Mouse (Mus musculus) layer of hippocampus, postnatal 36 days (tissue): ENCODE data around the gene Ptk7. TPM values are rescaled to one million over a fixed set of nuclear protein-coding genes. Genes with fewer than 3 reads are reported as not detected.
A peak's percentile ranks its signal among the peaks of the same experiment; 100 is the strongest.

Experiments used
- DNase-seq, 2 experiments: peaks; one replicate each; pipeline ENCODE4 v3.0.0; 2022
- total RNA-seq, 2 experiments: library from RNA; stranded (reverse); gene quantifications; 2 replicates each; pipeline ENCODE4 v1.2.3; 2021

The Ptk7 gene
- total RNA-seq, 2 experiments from 2014 or later = 8.5 to 9.6 TPM

- no peak for DNase-seq
Observed at GRCm38 (mm10) chr17:46644152-46644805, 15.0 kb upstream of the Ptk7 start.

GRCm38 (mm10) chr17:46642060-46642459, 12.8 kb upstream of the Ptk7 start:
- DNase-seq = no peak

GRCm38 (mm10) chr17:46639929-46640328, 10.6 kb upstream of the Ptk7 start:
- no peak for DNase-seq

GRCm38 (mm10) chr17:46636831-46637523, 7.7 kb upstream of the Ptk7 start:
- peak; percentile 53 to 66 for DNase-seq

- no peak for DNase-seq
Observed at GRCm38 (mm10) chr17:46629685-46630441, 559 bp upstream of the Ptk7 start.

- DNase-seq = no peak
Observed at GRCm38 (mm10) chr17:46628471-46628790, 873 bp downstream of the Ptk7 start.

- no peak for DNase-seq
Observed at GRCm38 (mm10) chr17:46627409-46627808, 1.9 kb downstream of the Ptk7 start.

- no peak for DNase-seq
Observed at GRCm38 (mm10) chr17:46624598-46624997, 4.7 kb downstream of the Ptk7 start.

GRCm38 (mm10) chr17:46623819-46624557, 5.3 kb downstream of the Ptk7 start:
- no peak for DNase-seq

- DNase-seq = no peak
Observed at GRCm38 (mm10) chr17:46622269-46622668, 7.0 kb downstream of the Ptk7 start.

- peak; percentile 27 to 44 for DNase-seq
Observed at GRCm38 (mm10) chr17:46621324-46621723, 8.0 kb downstream of the Ptk7 start.

GRCm38 (mm10) chr17:46619683-46620357, 9.5 kb downstream of the Ptk7 start:
- no peak for DNase-seq

GRCm38 (mm10) chr17:46618769-46619682, 10.3 kb downstream of the Ptk7 start:
- no peak for DNase-seq

- DNase-seq = no peak
Observed at GRCm38 (mm10) chr17:46618394-46618768, 10.9 kb downstream of the Ptk7 start.

- DNase-seq = no peak
Observed at GRCm38 (mm10) chr17:46617799-46618198, 11.5 kb downstream of the Ptk7 start.

- no peak for DNase-seq
Observed at GRCm38 (mm10) chr17:46613229-46613628, 16.1 kb downstream of the Ptk7 start.

- no peak for DNase-seq
Observed at GRCm38 (mm10) chr17:46612820-46613219, 16.5 kb downstream of the Ptk7 start.

GRCm38 (mm10) chr17:46612189-46612588, 17.1 kb downstream of the Ptk7 start:
- no peak for DNase-seq

GRCm38 (mm10) chr17:46611316-46611715, 18.0 kb downstream of the Ptk7 start:
- DNase-seq = no peak

GRCm38 (mm10) chr17:46609721-46610514, 19.4 kb downstream of the Ptk7 start:
- DNase-seq = no peak
